Mouse (Mus musculus): ENCODE results near the gene Dmd. TPM values are rescaled to one million over a fixed set of nuclear protein-coding genes. Genes with fewer than 3 reads are reported as not detected.

The Dmd gene
- total RNA-seq, 2 experiments from 2014 or later, result 70.0 to 72.7 TPM

- intact Hi-C loops (cut with DNase I), result no loop called here
- no peak for DNase-seq
These were observed 2098.0 kb downstream of the Dmd start for GRCm38 (mm10) chrX:85046631-85047030.

GRCm38 (mm10) chrX:85048141-85049110, 2099.8 kb downstream of the Dmd start:
- peak; percentile 53 for DNase-seq
- intact Hi-C loops (cut with DNase I), result no loop called here

DNA sequence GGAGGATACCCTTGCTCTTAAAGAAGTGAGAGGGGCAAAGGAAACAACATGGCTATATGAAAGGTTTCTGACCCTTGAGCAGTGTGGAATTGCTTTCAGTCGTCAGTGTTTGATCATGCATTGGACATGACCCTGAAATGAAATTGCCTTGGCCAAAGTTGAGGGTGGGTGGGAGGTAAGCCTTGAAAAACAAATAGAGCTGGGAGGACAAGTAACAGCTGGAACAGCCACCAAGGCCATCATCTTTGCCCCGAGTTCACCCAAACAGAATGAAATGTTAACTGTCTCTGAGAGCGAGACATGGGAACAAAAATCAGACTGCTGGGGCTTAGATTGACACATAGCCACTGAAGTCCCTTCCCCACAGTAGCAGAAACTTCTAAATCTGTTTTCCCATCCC, 2100.9 kb downstream of the Dmd start:
- DNase-seq, result no peak
- intact Hi-C loops (cut with DNase I), result no loop called here

DNA sequence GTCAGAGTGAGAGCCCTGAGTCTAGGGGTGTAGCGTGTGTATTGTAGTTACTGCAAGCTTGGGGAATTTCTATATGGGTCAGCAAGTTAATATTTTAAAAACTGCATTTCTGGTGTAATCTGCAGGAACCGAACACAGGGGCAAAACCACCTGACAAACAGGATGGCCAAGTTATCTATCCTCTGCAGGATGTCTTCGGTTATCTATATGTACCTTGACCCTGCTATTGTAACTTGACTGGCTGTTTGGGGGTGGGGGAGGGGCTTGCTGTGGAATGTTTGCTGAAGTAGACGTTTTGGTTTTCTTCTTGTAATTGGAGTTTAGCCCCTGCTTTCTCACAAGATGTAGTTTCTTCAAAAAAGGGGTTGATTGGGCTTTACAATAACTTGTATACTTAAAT, 2124.9 kb downstream of the Dmd start:
- DNase-seq, result no peak
- intact Hi-C loops (cut with DNase I), result no loop called here

GRCm38 (mm10) chrX:85076845-85077244, 2128.2 kb downstream of the Dmd start:
- intact Hi-C loops (cut with DNase I), result no loop called here
- DNase-seq, result no peak

GRCm38 (mm10) chrX:85077605-85078004, 2128.9 kb downstream of the Dmd start:
- DNase-seq, result no peak
- intact Hi-C loops (cut with DNase I), result no loop called here

GRCm38 (mm10) chrX:85079174-85079573, 2130.5 kb downstream of the Dmd start:
- intact Hi-C loops (cut with DNase I), result no loop called here
- no peak for DNase-seq

DNA sequence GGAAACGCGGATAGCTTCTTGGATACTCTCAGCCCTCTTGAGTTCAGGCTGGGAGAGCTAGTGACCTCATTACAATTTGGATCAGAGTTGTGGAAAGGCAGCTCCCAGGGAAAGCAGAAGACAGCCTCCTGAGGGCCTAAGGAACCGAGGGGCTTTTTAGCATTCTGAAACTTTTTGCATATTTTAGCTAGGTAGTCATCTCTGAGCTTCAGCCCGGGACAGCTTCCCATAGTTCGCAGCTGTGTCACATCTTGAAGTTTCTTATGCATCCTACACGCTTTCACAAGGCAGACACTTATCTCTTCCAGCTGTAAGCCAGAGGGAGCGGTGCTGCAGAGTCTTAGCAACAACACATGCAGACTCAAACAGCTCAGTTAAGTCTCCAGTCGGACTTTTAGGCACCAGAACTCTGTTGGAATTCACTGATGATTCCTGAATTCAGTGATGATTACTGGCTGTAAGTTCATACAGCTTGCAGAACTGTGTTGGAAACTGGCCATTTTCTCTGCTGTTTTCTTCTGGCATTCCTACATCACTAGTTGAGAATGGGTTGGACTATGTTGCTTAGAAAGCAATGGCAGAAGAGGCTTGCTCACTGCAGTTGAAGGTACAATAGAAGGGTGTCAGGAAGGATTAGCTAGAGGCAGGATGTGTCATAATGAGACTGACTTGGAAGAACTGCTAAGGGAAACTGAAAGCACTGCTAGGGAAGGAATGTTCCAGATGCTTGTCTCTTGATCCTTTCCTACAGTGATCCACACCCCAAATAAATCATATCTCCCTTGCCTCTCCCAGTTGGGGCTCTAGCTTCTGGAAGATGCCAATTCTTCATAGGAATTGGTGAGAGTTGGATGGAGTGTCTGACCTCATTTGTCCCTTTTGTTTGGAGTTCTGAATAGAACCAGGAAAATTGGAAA, 2135.8 kb downstream of the Dmd start:
- no peak for DNase-seq
- intact Hi-C loops (cut with DNase I), result no loop called here

GRCm38 (mm10) chrX:85089506-85089905, 2140.8 kb downstream of the Dmd start:
- no peak for DNase-seq
- intact Hi-C loops (cut with DNase I), result no loop called here

GRCm38 (mm10) chrX:85093354-85093753, 2144.7 kb downstream of the Dmd start:
- no peak for DNase-seq
- intact Hi-C loops (cut with DNase I), result no loop called here

- intact Hi-C loops (cut with DNase I), result no loop called here
- DNase-seq, result no peak
These were observed 2150.0 kb downstream of the Dmd start for GRCm38 (mm10) chrX:85098691-85099090.

DNA sequence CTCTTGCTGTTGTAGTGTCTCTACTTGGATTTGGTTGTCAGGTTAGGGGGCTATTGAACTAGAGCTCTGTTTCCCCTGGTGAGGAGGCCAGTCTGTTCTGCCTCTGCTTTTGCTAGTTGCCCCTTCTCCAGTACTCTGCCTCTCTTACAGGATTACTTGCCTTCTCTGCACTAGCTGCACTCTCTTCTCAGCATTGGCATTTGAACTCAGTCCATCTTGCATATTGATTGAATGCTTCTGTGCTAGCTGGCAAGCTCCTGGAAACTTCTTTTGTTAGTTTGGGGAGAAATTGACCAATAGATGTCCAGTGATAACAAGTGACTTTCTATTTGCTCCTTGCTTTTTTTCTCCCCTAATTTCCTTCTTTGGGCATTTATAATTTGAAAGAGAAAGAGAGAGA, 2163.7 kb downstream of the Dmd start:
- no peak for DNase-seq
- intact Hi-C loops (cut with DNase I), result no loop called here

- intact Hi-C loops (cut with DNase I), result no loop called here
- DNase-seq, result no peak
These were observed 2184.0 kb downstream of the Dmd start for GRCm38 (mm10) chrX:85132706-85133105.

GRCm38 (mm10) chrX:85137293-85137692, 2188.6 kb downstream of the Dmd start:
- intact Hi-C loops (cut with DNase I), result no loop called here
- DNase-seq, result no peak

DNA sequence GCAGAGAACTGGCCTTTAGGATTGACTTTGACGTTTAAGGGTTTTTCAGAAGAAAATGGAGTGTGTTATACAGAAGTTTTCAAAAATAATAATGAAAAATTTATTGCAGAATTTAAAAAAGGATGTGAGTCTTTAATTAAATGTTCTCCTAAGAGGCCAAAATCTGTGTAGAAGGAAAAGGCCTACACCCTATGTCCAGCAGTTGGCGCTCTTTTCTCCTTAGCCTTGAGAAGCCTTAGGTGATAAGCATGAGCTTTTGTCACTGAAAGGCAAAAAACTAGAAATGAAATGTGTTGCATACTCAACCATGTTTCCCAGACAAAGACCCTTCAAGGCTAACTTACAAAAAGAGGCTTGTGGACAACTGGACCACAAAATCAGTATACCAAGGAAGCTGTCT, 2222.6 kb downstream of the Dmd start:
- DNase-seq, result no peak
- intact Hi-C loops (cut with DNase I), result no loop called here

GRCm38 (mm10) chrX:85187565-85187964, 2238.9 kb downstream of the Dmd start:
- intact Hi-C loops (cut with DNase I), result no loop called here
- peak; percentile 13 for DNase-seq

GRCm38 (mm10) chrX:85193856-85194255, 2245.2 kb downstream of the Dmd start:
- no peak for DNase-seq
- intact Hi-C loops (cut with DNase I), result no loop called here

GRCm38 (mm10) chrX:85197688-85198087, 2249.0 kb downstream of the Dmd start:
- intact Hi-C loops (cut with DNase I), result no loop called here
- DNase-seq, result peak; percentile 0

DNA sequence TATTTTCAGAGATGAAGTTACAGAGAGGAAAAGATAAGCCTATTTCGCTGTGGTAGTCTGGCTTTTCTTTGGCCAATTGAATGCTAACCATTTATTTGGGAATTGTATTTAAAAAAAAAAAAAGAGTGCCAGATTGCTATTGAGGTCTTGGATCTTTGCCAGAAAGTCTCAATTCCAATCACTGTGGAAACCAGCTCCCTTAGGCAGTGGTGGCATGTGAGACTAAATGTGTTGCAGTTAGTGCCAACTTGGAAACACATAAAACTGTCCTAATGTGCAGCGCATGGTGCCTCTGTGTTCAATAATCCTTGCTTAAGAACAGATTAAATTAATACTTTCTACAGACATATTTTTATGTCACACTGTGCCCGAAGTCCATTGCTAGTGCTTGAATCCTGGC, 2250.7 kb downstream of the Dmd start:
- DNase-seq, result peak; percentile 7
- intact Hi-C loops (cut with DNase I), result no loop called here

GRCm38 (mm10) chrX:85207001-85207400, 2258.3 kb downstream of the Dmd start:
- intact Hi-C loops (cut with DNase I), result no loop called here
- DNase-seq, result no peak

DNA sequence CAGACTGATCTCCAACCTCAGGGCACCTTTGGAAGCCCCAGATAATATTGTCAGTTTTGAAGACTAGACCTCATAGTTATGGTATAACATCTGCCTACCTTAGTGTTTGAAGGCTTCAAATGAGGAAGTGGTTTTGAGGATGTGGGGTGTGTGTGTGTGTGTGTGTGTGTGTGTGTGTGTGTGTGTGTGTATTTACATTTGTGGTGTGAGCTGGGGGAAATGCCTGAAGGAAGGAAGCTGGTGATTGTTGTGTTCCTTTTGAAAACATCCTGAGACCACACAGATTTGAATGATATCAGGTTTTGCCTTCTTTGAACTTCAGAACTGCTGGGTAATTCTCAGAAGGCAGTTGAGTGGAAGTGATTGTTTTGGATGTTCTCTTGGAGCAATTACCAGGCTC, 2278.2 kb downstream of the Dmd start:
- no peak for DNase-seq
- intact Hi-C loops (cut with DNase I), result no loop called here

GRCm38 (mm10) chrX:85249379-85249778, 2300.7 kb downstream of the Dmd start, which contains the start of gene Fthl17a:
Gene Fthl17a (plus strand): TSS chrX:85249679.
- intact Hi-C loops (cut with DNase I), result no loop called here

More at GRCm38 (mm10) chrX:85249379-85249778, 2300.7 kb downstream of the Dmd start, which contains the start of gene Fthl17a:
- DNase-seq, result no peak
